Mouse (Mus musculus) stomach, embryonic 15.5 days (tissue): ENCODE results near the gene Wdr74. TPM values are rescaled to one million over a fixed set of nuclear protein-coding genes. Genes with fewer than 3 reads are reported as not detected.
A peak's percentile ranks its signal among the peaks of the same experiment; 100 is the strongest.
"Not testable (repeated sequence)": the region's sequence is repeated elsewhere in the genome, so short reads cannot be mapped to it uniquely, and the experiment has no call there.

Experiments
- ATAC-seq: fragments of 200-750 bp; cut with Nextera tagmentation; 2 replicates; pipeline ENCODE4 v1.8.0; 2017; ENCODE audit warnings: low read depth, moderate number of reproducible peaks, moderate TSS enrichment; ENCODE audit not compliant: insufficient read depth, low FRiP score
- H3K27ac ChIP-seq: fragments of 300-500 bp; sonication (generic); 2 replicates; pipeline ENCODE4 v1.5.1; 2015; ENCODE audit warnings: mild to moderate bottlenecking, inconsistent platforms
- H3K27me3 ChIP-seq: fragments of 300-500 bp; sonication (generic); replicated peaks from 2 replicates; pipeline ENCODE4 v1.6.1; 2015; ENCODE audit warnings: inconsistent platforms
- H3K36me3 ChIP-seq: fragments of 300-500 bp; sonication (generic); 2 replicates; pipeline ENCODE4 v1.6.1; 2015; ENCODE audit warnings: inconsistent platforms
- H3K4me1 ChIP-seq: fragments of 300-500 bp; sonication (generic); 2 replicates; pipeline ENCODE4 v1.6.1; 2015; ENCODE audit warnings: inconsistent platforms
- H3K4me2 ChIP-seq: fragments of 300-500 bp; sonication (generic); 2 replicates; pipeline ENCODE4 v1.6.1; 2015; ENCODE audit warnings: mild to moderate bottlenecking, inconsistent platforms
- H3K4me3 ChIP-seq: fragments of 300-500 bp; sonication (generic); replicated peaks from 2 replicates; pipeline ENCODE4 v1.5.1; 2015; ENCODE audit warnings: inconsistent platforms
- H3K9ac ChIP-seq: fragments of 300-500 bp; sonication (generic); 2 replicates; pipeline ENCODE4 v1.6.1; 2015; ENCODE audit warnings: inconsistent platforms
- H3K9me3 ChIP-seq: fragments of 300-500 bp; sonication (generic); 2 replicates; pipeline ENCODE4 v1.6.1; 2016; ENCODE audit warnings: inconsistent platforms
- WGBS: fragments of 180-500 bp; shearing (Covaris S2); methylation state at CpG from one replicate; pipeline ENCODE4 v1.1.7; 2015; 5-methylcytosine and 5-hydroxymethylcytosine counted together
- polyA plus RNA-seq: library from polyadenylated mRNA; unstranded; fragments of >200 nt; fragmentation: Nextera tagmentation; extraction: Ambion mirVana; gene quantifications from 2 replicates; pipeline ENCODE4 v1.2.1, GENCODE M21; 2015

Gene Wdr74
- polyA plus RNA-seq, 1 experiment from 2014 or later = 76.3 TPM

DNA sequence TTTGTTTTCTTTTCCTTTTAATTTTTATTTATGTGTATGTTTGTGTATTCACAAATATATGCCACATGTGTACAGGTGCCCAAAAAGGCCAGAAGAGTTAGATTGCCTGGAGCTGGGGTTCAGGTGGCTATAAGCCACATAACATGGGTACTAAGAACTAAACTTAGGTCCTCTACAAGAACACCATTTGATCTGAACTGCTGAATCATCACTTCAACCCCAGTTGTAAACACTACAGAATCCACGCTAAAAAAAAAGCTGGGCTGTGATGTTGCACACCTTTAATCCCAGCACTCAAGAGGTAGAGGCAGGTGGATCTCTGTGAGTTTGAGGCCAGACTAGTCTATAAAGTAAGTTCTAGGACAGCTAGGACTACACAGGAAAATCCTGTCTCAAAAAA, 14.2 kb upstream of the Wdr74 start:
- Histone ChIP-seq H3K27me3 (no peaks in the 10 kb centered on the region), H3K36me3 (peaks cover 21% of the 10 kb centered on the region), H3K9me3 (no peaks in the 10 kb centered on the region), H3K4me1 (peaks cover 8% of the 10 kb centered on the region; the same call in 1 of the 2 replicates), H3K27ac (no peak overlapping the region), H3K4me2 (peak overlapping the region; percentile 6; the same call in 1 of the 2 replicates), H3K9ac (no peak overlapping the region), H3K4me3 (no peak overlapping the region)
- 54% methylated on average over 1 of the region's 1 CpGs for WGBS
- no peak for ATAC-seq

DNA sequence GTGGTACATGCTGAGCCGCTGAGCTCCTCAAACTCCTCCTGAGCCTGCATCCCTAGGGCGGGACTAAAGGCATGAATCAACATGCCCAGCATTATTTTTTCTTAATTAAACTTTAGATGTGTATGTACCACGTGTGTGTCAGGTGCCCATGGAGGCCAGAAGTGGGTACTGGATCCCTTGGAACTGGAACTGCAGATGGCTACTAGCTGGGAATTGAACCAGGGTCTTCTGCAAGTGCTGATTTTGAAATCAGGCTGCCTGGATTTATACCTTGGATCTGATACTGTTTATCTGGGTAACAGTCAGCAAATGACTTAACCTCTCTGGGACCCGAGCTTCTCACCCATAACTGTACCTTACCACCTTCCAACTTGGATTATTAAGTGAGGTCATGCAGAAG, 13.6 kb upstream of the Wdr74 start:
- H3K27ac ChIP-seq = peak overlapping the region; percentile 99
- ATAC-seq = no peak
- peaks cover 27% of the 10 kb centered on the region for H3K36me3 ChIP-seq
- H3K27me3 ChIP-seq = no peaks in the 10 kb centered on the region
- peaks cover 8% of the 10 kb centered on the region; the same call in 1 of the 2 replicates for H3K4me1 ChIP-seq
- peak overlapping the region; percentile 64 for H3K4me2 ChIP-seq
- H3K9ac ChIP-seq = peak overlapping the region; percentile 88; the same call in 1 of the 2 replicates
- H3K4me3 ChIP-seq = peak overlapping the region; percentile 77
- WGBS = 42% methylated on average over 4 of the region's 4 CpGs
- H3K9me3 ChIP-seq = no peaks in the 10 kb centered on the region

DNA sequence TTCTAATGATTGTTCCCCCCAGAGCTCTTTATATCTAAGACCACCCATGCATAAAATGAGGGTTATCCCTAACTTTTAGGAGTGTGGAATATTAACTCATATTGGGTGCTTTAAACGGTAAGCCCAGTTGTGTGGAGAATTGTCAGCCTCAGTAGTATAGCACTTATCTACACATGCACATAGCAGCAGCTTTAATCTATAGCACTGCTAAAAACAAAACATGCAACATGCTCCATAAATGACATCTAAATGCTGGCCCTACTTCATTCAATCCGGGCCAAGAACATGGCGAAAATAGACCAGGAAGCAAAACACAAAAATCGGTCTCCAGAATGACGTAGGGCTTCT, 13.1 kb upstream of the Wdr74 start:
- Histone ChIP-seq H3K4me3 (peak overlapping the region; percentile 77), H3K27me3 (no peaks in the 10 kb centered on the region), H3K9me3 (no peaks in the 10 kb centered on the region), H3K27ac (peak overlapping the region; percentile 99), H3K9ac (peak overlapping the region; percentile 88), H3K36me3 (peaks cover 28% of the 10 kb centered on the region), H3K4me2 (peak overlapping the region; percentile 64), H3K4me1 (peaks cover 8% of the 10 kb centered on the region; the same call in 1 of the 2 replicates)
- peak; percentile 3; the same call in 1 of the 2 replicates for ATAC-seq
- under 1% methylated on average over 5 of the region's 5 CpGs for WGBS

DNA sequence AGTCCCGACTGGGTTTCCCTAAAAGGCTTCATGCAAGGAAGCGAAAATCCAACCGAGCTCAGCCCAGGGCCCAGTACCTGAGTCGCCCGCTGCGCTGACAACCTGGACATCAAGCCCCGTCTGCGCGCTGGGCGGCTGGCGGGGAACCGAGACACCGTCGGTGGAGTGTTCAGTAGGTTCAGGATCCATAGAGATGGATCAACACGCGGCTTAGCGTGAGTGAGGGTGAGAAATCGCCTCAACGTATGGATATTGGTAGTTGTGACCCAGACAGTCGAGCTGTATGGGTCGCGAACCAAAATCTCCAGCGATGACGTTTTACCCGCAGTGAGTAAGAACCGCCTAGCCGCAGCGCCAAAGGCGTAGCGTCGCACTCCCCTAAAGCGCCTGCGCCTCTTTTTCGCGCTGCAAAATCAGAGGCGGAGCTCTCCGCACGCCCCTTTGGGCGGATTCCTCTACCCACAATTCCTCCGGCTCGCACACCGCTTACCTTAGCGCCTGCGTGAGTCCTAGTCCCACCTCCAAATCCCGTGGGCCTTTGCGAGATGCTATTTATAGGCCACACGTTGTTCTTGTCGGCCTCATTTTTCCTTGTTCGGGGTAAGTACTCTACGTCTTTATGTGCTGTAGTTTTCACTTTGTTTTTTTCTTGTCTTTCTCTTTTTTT, 12.6 kb upstream of the Wdr74 start, which contains the start of gene Slc3a2:
Slc3a2 (minus strand) TSS at position 463 of the 667 bp plus-strand sequence.
- peaks cover 28% of the 10 kb centered on the region for H3K36me3 ChIP-seq
- ATAC-seq = peak; percentile 98
- no peaks in the 10 kb centered on the region for H3K9me3 ChIP-seq
- peaks cover 8% of the 10 kb centered on the region; the same call in 1 of the 2 replicates for H3K4me1 ChIP-seq
- under 1% methylated on average over 50 of the region's 50 CpGs for WGBS
- peak within 1 kb of the TSS; percentile 88 for H3K9ac ChIP-seq
- peak within 1 kb of the TSS; percentile 99 for H3K27ac ChIP-seq
- no peaks in the 10 kb centered on the region for H3K27me3 ChIP-seq
- peak within 1 kb of the TSS; percentile 77 for H3K4me3 ChIP-seq
- H3K4me2 ChIP-seq = peak within 1 kb of the TSS; percentile 64

DNA sequence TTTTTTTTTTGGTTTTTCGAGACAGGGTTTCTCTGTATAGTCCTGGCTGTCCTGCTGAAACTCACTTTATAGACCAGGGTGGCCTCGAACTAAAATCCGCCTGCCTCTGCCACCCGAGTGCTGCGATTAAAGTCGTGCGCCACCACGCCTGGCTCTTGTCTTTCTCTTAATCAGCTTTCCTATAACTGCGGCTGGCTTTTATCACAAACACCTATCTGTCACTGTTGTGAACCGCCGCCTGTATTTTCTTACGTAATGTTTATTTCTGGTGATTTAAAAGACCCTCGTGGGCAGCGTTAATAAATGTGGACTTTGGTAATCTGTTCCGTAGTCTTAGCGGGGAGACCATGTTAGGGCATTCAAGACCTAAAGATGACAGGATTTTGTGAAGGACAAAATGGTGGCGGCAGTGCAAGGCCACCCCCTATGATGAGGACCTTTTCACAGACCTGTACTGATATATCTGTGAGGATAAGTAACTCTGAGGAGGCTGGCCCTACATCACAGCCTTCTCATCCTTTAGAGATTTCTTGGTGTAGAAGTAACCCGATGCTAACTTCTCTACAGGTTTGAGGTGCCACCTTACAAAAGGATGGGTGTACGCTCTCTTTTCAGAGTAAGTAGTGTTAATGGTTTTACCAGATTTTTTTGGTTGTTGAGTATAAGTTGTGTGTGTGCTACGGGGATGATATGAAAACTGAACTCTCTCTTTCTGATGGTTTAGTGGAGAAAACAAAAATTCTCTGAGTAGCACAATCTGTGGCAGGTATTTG, 11.9 kb upstream of the Wdr74 start:
- Histone ChIP-seq H3K4me3 (peak overlapping the region; percentile 77), H3K27me3 (no peaks in the 10 kb centered on the region), H3K9me3 (no peaks in the 10 kb centered on the region), H3K9ac (peak overlapping the region; percentile 88), H3K27ac (peak overlapping the region; percentile 91), H3K4me1 (peaks cover 8% of the 10 kb centered on the region; the same call in 1 of the 2 replicates), H3K4me2 (peak overlapping the region; percentile 59), H3K36me3 (peaks cover 28% of the 10 kb centered on the region)
- ATAC-seq = no peak
- WGBS = under 1% methylated on average over 20 of the region's 20 CpGs

DNA sequence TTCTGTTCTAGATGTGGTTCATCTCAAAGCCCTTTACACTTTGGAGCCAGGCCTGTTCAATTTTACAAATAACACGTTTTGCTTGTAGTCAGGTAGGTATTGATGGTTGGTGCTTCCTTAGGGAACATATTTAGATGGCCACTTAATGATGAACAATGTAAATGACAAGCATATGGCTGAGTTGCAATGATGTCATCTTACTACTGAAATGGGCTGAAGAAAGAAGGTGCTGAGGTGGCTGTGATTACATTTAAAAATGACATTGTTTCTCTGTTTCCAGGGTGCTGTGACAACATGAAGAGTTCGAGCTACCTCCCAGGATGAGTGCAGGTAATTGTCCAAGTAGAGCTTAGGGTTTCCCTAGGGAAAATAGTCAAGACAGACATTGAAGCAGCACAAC, 11.2 kb upstream of the Wdr74 start:
- Histone ChIP-seq H3K4me1 (peaks cover 8% of the 10 kb centered on the region; the same call in 1 of the 2 replicates), H3K4me2 (peak overlapping the region; percentile 59), H3K27ac (peak overlapping the region; percentile 91; the same call in 1 of the 2 replicates), H3K4me3 (peak overlapping the region; percentile 77), H3K9me3 (no peaks in the 10 kb centered on the region), H3K9ac (peak overlapping the region; percentile 88), H3K36me3 (peaks cover 28% of the 10 kb centered on the region), H3K27me3 (no peaks in the 10 kb centered on the region)
- 2% methylated on average over 2 of the region's 2 CpGs for WGBS
- no peak for ATAC-seq

DNA sequence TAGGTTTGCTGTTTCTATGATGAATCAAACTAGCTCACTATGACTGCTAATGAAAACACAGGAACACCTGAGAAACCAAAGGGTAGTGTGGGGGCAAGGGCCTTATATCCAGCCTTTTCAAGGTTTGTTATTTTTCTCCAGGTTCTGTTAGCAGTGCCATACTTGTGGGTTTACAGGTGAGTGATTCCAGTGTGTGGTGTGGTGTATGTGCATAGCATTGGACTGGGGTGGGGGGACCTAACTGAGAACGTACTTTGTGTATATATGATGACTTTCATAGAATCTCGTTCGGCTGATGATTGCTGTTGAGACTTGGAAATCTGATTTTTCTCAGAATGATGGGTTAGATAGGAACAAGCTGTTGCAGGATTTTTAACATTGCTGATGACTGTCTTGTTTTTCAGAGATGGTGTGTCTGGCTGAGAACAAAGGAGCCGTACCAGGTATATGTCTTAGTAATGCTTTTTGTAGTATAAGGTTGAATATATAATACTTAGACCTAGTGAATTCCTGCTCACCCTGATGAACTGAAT, 10.5 kb upstream of the Wdr74 start:
- WGBS = 32% methylated on average over 4 of the region's 4 CpGs
- Histone ChIP-seq H3K4me1 (peaks cover 8% of the 10 kb centered on the region; the same call in 1 of the 2 replicates), H3K4me3 (peak overlapping the region; percentile 77), H3K27ac (peak overlapping the region; percentile 51; the same call in 1 of the 2 replicates), H3K27me3 (no peaks in the 10 kb centered on the region), H3K4me2 (peak overlapping the region; percentile 59), H3K9ac (peak overlapping the region; percentile 7; the same call in 1 of the 2 replicates), H3K9me3 (no peaks in the 10 kb centered on the region), H3K36me3 (peaks cover 28% of the 10 kb centered on the region)
- no peak for ATAC-seq

GRCm38 (mm10) chr19:8726609-8727390, 8.8 kb upstream of the Wdr74 start:
- H3K4me2 ChIP-seq = no peak overlapping the region
- no peaks in the 10 kb centered on the region for H3K9me3 ChIP-seq
- peaks cover 8% of the 10 kb centered on the region; the same call in 1 of the 2 replicates for H3K4me1 ChIP-seq
- peaks cover 28% of the 10 kb centered on the region for H3K36me3 ChIP-seq
- H3K9ac ChIP-seq = no peak overlapping the region
- ATAC-seq = no peak
- no peak overlapping the region for H3K4me3 ChIP-seq
- WGBS = 28% methylated on average over 3 of the region's 3 CpGs
- H3K27me3 ChIP-seq = no peaks in the 10 kb centered on the region
- no peak overlapping the region for H3K27ac ChIP-seq

DNA sequence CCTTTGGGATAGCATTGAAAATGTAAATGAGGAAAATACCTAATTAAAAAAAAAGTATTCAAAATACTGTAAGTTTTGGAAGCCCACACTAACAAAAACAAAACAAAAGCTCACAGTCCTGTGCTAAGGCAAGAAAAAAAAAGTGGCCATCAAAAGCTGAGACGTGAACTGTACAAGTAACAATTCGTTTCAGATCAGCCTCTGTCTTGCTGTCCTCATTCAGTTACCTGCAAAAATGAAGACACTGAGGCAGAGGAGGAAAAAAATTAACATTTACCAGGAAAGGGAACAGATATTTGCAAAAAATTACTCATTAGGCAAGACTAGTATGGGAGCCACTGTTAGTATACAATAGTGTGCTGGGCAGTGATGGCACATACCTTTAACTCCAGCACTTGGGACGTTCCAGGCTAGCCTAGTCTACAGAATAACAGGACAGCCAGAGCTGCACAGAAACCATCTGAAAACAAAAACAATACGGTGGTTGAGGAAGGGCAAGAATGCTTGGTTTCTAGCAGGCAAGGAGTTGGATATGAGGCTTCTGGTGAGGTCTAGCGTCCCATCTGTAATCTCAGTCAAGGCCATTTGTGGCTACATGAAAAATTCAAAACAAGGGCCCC, 8.0 kb upstream of the Wdr74 start:
- H3K36me3 ChIP-seq = peaks cover 28% of the 10 kb centered on the region
- peaks cover 5% of the 10 kb centered on the region; the same call in 1 of the 2 replicates for H3K4me1 ChIP-seq
- H3K27me3 ChIP-seq = no peaks in the 10 kb centered on the region
- H3K9ac ChIP-seq = no peak overlapping the region
- no peaks in the 10 kb centered on the region for H3K9me3 ChIP-seq
- ATAC-seq = no peak
- no peak overlapping the region; the same call in 1 of the 2 replicates for H3K27ac ChIP-seq
- 21% methylated on average over 5 of the region's 5 CpGs for WGBS
- no peak overlapping the region for H3K4me2 ChIP-seq
- H3K4me3 ChIP-seq = no peak overlapping the region

GRCm38 (mm10) chr19:8728335-8729099, 7.1 kb upstream of the Wdr74 start:
- 46% methylated on average over 3 of the region's 3 CpGs for WGBS
- H3K36me3 ChIP-seq = peaks cover 28% of the 10 kb centered on the region

More at GRCm38 (mm10) chr19:8728335-8729099, 7.1 kb upstream of the Wdr74 start:
- not testable (repeated sequence) for H3K9me3 ChIP-seq, ATAC-seq, H3K4me3 ChIP-seq, H3K4me2 ChIP-seq, H3K4me1 ChIP-seq, H3K27ac ChIP-seq, H3K27me3 ChIP-seq, H3K9ac ChIP-seq
